26 mouse cellular contexts compared by ENCODE assay signal in genomic region chr2:165307801-165308200, GRCm38 (mm10). TPM values are rescaled to one million over a fixed set of nuclear protein-coding genes. Genes with fewer than 3 reads are reported as not detected.
DNase-seq lines count a peak whose midpoint lies in the region; ATAC-seq and TF ChIP-seq lines count a peak whose summit lies in the region.
"Had no signal": no experiment of that assay in that cellular context is flagged by ENCODE, and none has a peak within 500 bp of the region (broad histone marks: within the 10 kb centered on the region; RNA-seq: fewer than 3 reads in every experiment).

No protein-coding gene starts in this region.

- TF ChIP-seq CTCF in intestine, postnatal 0 days (IDR thresholded peaks at IDR 0.05; ENCODE audit: low read depth) = no peak

- peak; percentile 63 for DNase-seq in kidney, adult 9 months
- DNase-seq in kidney, postnatal 10 days = peak; percentile 52
- DNase-seq in urinary bladder, adult 18-20 months (ENCODE audit: low spot score in 2 of 2) = no peak
- no peak for DNase-seq in heart, adult 11 months
- DNase-seq in lung, adult 18-20 months = no peak
- no peak for DNase-seq in ovary, adult 18-20 months (ENCODE audit: low spot score)
- DNase-seq: adrenal gland, adult 2 months; B cell, adult 2 months; cerebellum, adult 9-10 months; gastrocnemius, postnatal 25 days; heart, adult 2 months; heart, postnatal 4 days; thymus, postnatal 14 days had no signal

- no peaks in the 10 kb centered on the region for H3K9me3 ChIP-seq in intestine, postnatal 0 days (ENCODE audit: control insufficient read depth)
- H3K9me3 ChIP-seq: embryonic facial prominence, embryonic 13.5 days; forebrain, embryonic 15.5 days; heart, embryonic 12.5 days; liver, embryonic 15.5 days; lung, embryonic 15.5 days; midbrain, embryonic 10.5 days had no signal

- H3K36me3 ChIP-seq in intestine, postnatal 0 days (ENCODE audit: control insufficient read depth, insufficient read depth) = peaks cover 77% of the 10 kb centered on the region

- 50% methylated on average over 6 of the region's 6 CpGs for WGBS in intestine, postnatal 0 days

- no peak overlapping the region for H3K27ac ChIP-seq in intestine, postnatal 0 days (ENCODE audit: low read depth, low read length)
- H3K27ac ChIP-seq: embryonic facial prominence, embryonic 13.5 days; forebrain, embryonic 10.5 days; forebrain, embryonic 15.5 days; heart, adult 2 months; hindbrain, embryonic 14.5 days; left cerebral cortex, adult 2 months; limb, embryonic 12.5 days; liver, embryonic 15.5 days; lung, embryonic 15.5 days; midbrain, embryonic 10.5 days had no signal

- peak; percentile 82 for ATAC-seq in intestine, postnatal 0 days
- ATAC-seq: activated CD4-positive, CD25-positive, alpha-beta regulatory T cell, adult 4 months; forebrain, embryonic 15.5 days; midbrain, embryonic 16.5 days had no signal

- H3K27me3 ChIP-seq in intestine, postnatal 0 days (replicated peaks; ENCODE audit: control insufficient read depth, insufficient read depth, low read length) = no peaks in the 10 kb centered on the region
- H3K27me3 ChIP-seq: embryonic facial prominence, embryonic 13.5 days; forebrain, embryonic 15.5 days; heart, embryonic 12.5 days; limb, embryonic 12.5 days; liver, embryonic 15.5 days; lung, embryonic 15.5 days had no signal

- no peaks in the 10 kb centered on the region for H3K4me1 ChIP-seq in intestine, postnatal 0 days (replicated peaks; ENCODE audit: control insufficient read depth, insufficient read depth, low read length)
- H3K4me1 ChIP-seq: heart, embryonic 12.5 days; limb, embryonic 12.5 days had no signal

- no peak overlapping the region for H3K4me3 ChIP-seq in intestine, postnatal 0 days (ENCODE audit: low read depth, low read length)
- H3K4me3 ChIP-seq: embryonic facial prominence, embryonic 13.5 days; forebrain, embryonic 10.5 days; forebrain, embryonic 15.5 days; heart, adult 2 months; heart, embryonic 12.5 days; left cerebral cortex, adult 2 months; limb, embryonic 12.5 days; liver, embryonic 15.5 days; lung, embryonic 15.5 days; midbrain, embryonic 10.5 days had no signal

- H3K4me2 ChIP-seq in intestine, postnatal 0 days (replicated peaks; ENCODE audit: low read depth) = no peak overlapping the region
- H3K4me2 ChIP-seq: embryonic facial prominence, embryonic 13.5 days; forebrain, embryonic 15.5 days; heart, embryonic 12.5 days; hindbrain, embryonic 14.5 days; limb, embryonic 12.5 days; liver, embryonic 15.5 days; lung, embryonic 15.5 days had no signal

- H3K9ac ChIP-seq in intestine, postnatal 0 days (ENCODE audit: low read depth, low read length) = no peak overlapping the region
- H3K9ac ChIP-seq: embryonic facial prominence, embryonic 13.5 days; forebrain, embryonic 15.5 days; heart, embryonic 12.5 days; hindbrain, embryonic 14.5 days; limb, embryonic 12.5 days; liver, embryonic 15.5 days; lung, embryonic 15.5 days had no signal

RNA-seq across cellular contexts. Expression of gene Elmo2, which starts 18.5 kb away (rescaled TPM):
- polyA plus RNA-seq in intestine, postnatal 0 days (2015; fragmentation: Nextera tagmentation; extraction: Ambion mirVana) = 62.2 and 63.6 TPM in 2 replicates

RNA-seq across cellular contexts. Expression of gene Slc35c2, which starts 20.1 kb away (rescaled TPM):
- 199 and 209 TPM in 2 replicates for polyA plus RNA-seq in intestine, postnatal 0 days (2015; fragmentation: Nextera tagmentation; extraction: Ambion mirVana)

Comparison
In these comparisons a context has a peak if more than half of its experiments do, and no peak if none do; other contexts are left out.
1. DNase-seq: peak in kidney, adult 9 months (single experiment) and kidney, postnatal 10 days (single experiment); none in urinary bladder, adult 18-20 months (0 of 2), heart, adult 11 months (single experiment), lung, adult 18-20 months (0 of 2) and ovary, adult 18-20 months (single experiment).